Mouse (Mus musculus) bone marrow macrophage, adult 2 months (primary cell): Measurements from ENCODE around the gene Gcgr.

ENCODE experiments used
- CTCF ChIP-seq: IDR thresholded peaks from 2 replicates; pipeline ENCODE4 v1.5.1; 2012; ENCODE audit warnings: low read depth, mild to moderate bottlenecking, low read length, moderate library complexity
- POLR2A ChIP-seq: IDR thresholded peaks from 2 replicates; pipeline ENCODE4 v1.6.1; 2012; ENCODE audit warnings: mild to moderate bottlenecking, low read depth, low read length, borderline replicate concordance

DNA sequence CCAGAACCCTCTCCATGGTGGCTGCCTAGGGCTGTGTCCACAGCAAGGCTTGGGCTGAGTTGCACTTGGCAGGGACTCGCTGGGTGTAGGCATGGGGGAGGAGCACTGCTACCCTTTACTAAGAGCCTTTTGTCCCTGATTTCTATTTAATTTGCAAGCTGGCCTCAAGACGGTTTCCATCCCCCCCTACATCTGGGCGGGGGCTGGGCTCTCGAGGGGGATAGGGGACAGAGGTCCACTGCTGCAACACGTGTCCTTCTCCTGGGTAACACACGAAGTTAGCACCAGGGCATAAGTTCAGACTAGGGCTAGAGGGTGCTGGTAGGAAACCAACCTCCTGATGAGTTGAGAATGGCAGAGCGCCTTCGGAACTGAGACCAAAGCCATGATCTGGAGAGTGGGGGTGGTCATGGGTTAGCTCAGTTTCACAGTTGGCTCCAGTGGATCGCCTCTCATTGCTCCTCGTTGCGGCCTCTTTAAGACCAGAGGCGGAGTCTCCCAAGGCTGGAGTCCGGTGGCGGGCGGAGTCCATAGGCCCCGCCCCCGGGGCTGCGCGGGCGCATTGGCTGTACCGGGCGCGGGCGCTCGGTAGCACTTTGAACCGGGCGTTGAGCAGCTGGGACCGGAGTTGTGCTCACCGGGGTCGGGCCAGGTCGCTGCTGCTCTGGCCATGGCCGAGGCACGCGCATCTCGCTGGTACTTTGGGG is 39.0 kb upstream of the Gcgr start, which contains the start of gene Slc25a10:
- no peak for TF ChIP-seq CTCF
- no peak for TF ChIP-seq POLR2A
